Mouse (Mus musculus): Measurements from ENCODE around the gene Klhl25. TPM values are rescaled to one million over a fixed set of nuclear protein-coding genes. Genes with fewer than 3 reads are reported as not detected.

Gene Klhl25
- 24.0 and 24.2 TPM in 2 replicates for polyA plus RNA-seq (2016; fragmentation: Nextera tagmentation; extraction: Ambion mirVana)

DNA sequence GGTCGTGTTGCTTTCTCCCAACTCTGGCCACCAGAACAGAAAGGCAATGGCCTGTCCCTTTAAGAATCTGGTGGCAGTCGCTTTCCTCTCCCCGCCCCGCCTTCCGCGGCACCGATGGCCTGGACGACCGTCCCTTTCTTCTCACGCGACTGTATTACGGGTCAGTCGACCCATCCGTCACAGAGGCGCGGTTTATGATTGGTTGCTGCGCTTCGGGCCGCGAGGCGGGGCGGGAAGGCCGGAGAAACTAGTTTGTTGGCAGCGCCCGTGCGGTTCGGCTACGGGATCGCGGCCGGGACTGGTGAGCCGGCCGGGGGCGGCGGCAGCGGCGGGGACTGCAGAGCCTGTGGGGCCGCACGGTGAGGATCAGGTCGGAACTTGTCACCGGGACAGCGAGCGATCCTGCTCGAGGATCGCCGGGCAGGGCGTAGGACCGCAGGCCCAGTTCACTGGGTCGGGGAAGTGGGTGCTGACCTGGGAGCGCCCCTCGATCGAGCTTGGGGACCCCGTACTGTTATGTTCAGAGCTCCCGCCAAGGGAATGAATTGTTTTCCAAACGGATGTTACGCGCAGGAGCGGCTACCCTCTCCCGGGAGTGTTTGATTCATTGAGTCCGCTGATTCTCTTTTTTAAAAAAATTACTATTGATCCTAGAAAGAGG is at the start of gene Klhl25:
Klhl25 (plus strand) TSS at position 196 of the 661 bp plus-strand sequence.
- DNase-seq (ENCODE audit: low spot score), result peak; percentile 97
- peaks cover 36% of the 10 kb centered on the region for H3K4me1 ChIP-seq
- H3K27ac ChIP-seq (replicated peaks), result peak within 1 kb of the TSS; percentile 96
- under 1% methylated on average over 60 of the region's 60 CpGs for WGBS
- H3K4me3 ChIP-seq, result peak within 1 kb of the TSS; percentile 91
- H3K27me3 ChIP-seq (replicated peaks; ENCODE audit: low read depth, poor library complexity, severe bottlenecking), result no peaks in the 10 kb centered on the region
- H3K36me3 ChIP-seq (replicated peaks), result peaks cover 24% of the 10 kb centered on the region
- H3K9me3 ChIP-seq, result no peaks in the 10 kb centered on the region

GRCm38 (mm10) chr7:75800530-75800929 is 47.6 kb upstream of the Klhl25 start:
- Histone ChIP-seq H3K27me3 (replicated peaks; ENCODE audit: low read depth, poor library complexity, severe bottlenecking) (no peaks in the 10 kb centered on the region), H3K27ac (replicated peaks) (no peak overlapping the region), H3K4me3 (no peak overlapping the region), H3K4me1 (peaks cover 12% of the 10 kb centered on the region), H3K9me3 (no peaks in the 10 kb centered on the region), H3K36me3 (replicated peaks) (no peaks in the 10 kb centered on the region)
- no peak for DNase-seq (ENCODE audit: low spot score)
- 84% methylated on average over 4 of the region's 4 CpGs for WGBS

DNA sequence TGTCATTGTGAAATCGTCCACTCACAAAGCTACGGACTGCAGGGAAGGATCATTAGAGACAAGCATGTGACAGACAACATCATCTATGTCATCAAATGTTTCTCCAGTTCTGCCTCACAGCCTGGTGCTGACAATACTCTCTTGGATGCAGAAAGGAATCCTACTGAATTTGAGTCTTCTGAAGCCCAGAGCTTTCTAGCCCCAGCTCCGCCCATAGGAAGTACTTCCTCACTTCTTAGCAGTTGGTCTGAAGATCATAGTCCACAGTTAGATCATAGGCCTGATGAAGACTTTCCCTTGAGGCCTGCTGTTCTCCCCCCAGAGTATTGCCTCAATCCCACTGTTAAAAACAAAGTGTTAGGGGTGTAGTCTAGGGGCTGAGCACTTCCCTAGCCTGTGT is 47.1 kb upstream of the Klhl25 start:
- no peak overlapping the region for H3K27ac ChIP-seq (replicated peaks)
- no peaks in the 10 kb centered on the region for H3K9me3 ChIP-seq
- no peaks in the 10 kb centered on the region for H3K27me3 ChIP-seq (replicated peaks; ENCODE audit: low read depth, poor library complexity, severe bottlenecking)
- no peak for DNase-seq (ENCODE audit: low spot score)
- WGBS, result 92% methylated on average over 3 of the region's 3 CpGs
- H3K4me1 ChIP-seq, result peaks cover 8% of the 10 kb centered on the region
- H3K4me3 ChIP-seq, result no peak overlapping the region
- no peaks in the 10 kb centered on the region for H3K36me3 ChIP-seq (replicated peaks)

DNA sequence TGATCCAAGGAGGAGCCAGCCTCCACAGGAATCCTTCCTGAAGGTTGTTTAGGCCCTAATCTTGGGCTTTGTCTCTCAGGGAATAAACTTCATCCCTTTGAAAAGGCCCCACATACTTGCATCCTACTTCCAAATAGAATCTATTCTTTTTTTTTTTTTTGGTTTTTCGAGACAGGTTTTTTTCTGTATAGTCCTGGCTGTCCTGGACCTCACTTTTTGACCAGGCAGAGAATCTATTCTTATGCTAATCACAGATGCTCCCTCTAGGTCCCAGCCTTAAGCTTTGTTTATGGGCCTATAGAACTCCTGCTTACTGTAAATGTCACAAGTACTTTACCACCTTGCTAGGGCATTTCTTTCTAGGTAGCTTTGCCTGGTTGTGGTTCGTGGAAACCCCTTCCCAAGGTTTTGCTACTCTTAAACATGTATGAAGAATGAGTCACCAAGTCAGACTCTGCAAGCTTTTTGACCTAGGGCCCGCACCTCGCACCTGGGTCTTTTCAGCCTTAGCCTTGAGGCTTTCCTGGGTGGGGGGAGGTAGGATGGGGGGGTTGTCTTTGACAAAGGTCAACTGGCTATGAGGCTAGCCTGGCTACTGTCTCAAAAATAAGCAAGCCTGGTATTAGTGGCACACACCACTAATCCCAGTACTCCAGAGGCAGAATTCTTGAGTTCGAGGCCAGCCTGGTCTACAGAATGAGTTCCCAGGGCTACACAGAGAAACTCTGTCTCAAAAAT is 46.3 kb upstream of the Klhl25 start:
- no peak overlapping the region for H3K4me3 ChIP-seq
- DNase-seq (ENCODE audit: low spot score), result no peak
- no peaks in the 10 kb centered on the region for H3K27me3 ChIP-seq (replicated peaks; ENCODE audit: low read depth, poor library complexity, severe bottlenecking)
- H3K27ac ChIP-seq (replicated peaks), result no peak overlapping the region
- no peaks in the 10 kb centered on the region for H3K9me3 ChIP-seq
- H3K36me3 ChIP-seq (replicated peaks), result no peaks in the 10 kb centered on the region
- WGBS, result 85% methylated on average over 5 of the region's 5 CpGs
- peaks cover 3% of the 10 kb centered on the region for H3K4me1 ChIP-seq

DNA sequence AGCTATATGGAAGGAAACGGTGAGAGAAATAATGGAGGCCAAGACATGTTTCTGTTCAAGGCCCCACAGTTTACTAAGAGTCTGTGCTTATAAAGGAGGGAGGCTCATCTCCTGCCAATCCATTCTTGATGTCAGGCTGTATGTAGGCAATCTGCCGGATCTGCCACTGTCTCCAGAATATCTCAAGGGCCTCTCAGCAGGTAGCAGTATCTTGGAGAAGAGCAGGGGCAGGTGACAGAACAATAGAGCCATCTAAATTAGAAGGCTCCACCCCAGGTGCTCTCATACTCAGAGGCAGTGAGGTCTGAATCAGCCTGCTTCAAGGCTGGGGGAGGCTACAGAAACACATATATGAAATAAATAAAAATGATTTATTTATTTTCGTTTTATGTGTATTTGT is 45.2 kb upstream of the Klhl25 start:
- peaks cover 4% of the 10 kb centered on the region for H3K4me1 ChIP-seq
- no peak overlapping the region for H3K4me3 ChIP-seq
- no peaks in the 10 kb centered on the region for H3K36me3 ChIP-seq (replicated peaks)
- WGBS, result 77% methylated on average over 3 of the region's 3 CpGs
- DNase-seq (ENCODE audit: low spot score), result no peak
- H3K27ac ChIP-seq (replicated peaks), result no peak overlapping the region
- no peaks in the 10 kb centered on the region for H3K9me3 ChIP-seq
- H3K27me3 ChIP-seq (replicated peaks; ENCODE audit: low read depth, poor library complexity, severe bottlenecking), result no peaks in the 10 kb centered on the region

DNA sequence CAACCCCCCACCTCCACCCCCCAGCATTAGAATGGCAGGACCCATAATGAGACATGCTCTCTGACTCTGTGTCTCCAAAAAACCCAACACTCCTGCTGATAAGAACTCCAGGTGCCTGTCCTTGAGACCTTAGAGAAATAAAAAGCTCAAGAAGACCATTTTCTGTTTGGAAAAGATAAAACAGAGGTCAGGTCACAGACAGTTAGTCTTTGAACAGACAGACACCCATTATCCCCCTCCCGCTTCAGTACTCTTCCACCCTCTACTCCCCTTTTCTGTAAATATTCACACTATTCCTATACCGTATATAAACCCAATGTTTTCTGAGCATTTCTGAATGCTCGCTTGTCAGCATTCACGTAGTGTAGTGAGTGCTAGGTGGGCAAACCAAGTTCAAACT is 41.9 kb upstream of the Klhl25 start:
- 82% methylated on average over 4 of the region's 4 CpGs for WGBS
- no peak overlapping the region for H3K4me3 ChIP-seq
- H3K27me3 ChIP-seq (replicated peaks; ENCODE audit: low read depth, poor library complexity, severe bottlenecking), result no peaks in the 10 kb centered on the region
- peaks cover 4% of the 10 kb centered on the region for H3K4me1 ChIP-seq
- H3K27ac ChIP-seq (replicated peaks), result no peak overlapping the region
- no peaks in the 10 kb centered on the region for H3K36me3 ChIP-seq (replicated peaks)
- DNase-seq (ENCODE audit: low spot score), result no peak
- H3K9me3 ChIP-seq, result no peaks in the 10 kb centered on the region

DNA sequence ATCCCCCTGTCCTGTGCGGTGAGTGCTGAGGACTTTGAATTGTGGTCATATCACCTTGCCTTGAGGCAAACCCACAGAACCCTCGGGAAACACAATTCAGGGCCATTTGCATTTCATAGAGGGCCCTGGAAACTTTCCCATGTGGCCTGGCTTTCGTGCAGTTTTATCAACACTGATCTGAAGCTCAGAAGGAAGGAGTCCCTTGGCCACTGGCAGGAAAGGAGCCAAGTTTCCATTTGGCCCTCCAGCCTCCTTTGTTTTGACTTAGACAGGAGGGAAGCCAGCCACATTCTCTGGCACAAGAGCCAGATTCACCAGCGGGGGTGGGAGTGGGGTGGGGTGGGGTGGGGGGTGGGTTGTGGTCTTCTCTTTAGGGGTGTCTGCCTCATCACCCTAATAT is 41.4 kb upstream of the Klhl25 start:
- DNase-seq (ENCODE audit: low spot score), result no peak
- H3K9me3 ChIP-seq, result no peaks in the 10 kb centered on the region
- H3K4me3 ChIP-seq, result no peak overlapping the region
- no peaks in the 10 kb centered on the region for H3K36me3 ChIP-seq (replicated peaks)
- WGBS, result 58% methylated on average over 4 of the region's 4 CpGs
- H3K27ac ChIP-seq (replicated peaks), result no peak overlapping the region
- H3K27me3 ChIP-seq (replicated peaks; ENCODE audit: low read depth, poor library complexity, severe bottlenecking), result no peaks in the 10 kb centered on the region
- peaks cover 4% of the 10 kb centered on the region for H3K4me1 ChIP-seq

- Histone ChIP-seq H3K36me3 (replicated peaks) (no peaks in the 10 kb centered on the region), H3K27ac (replicated peaks) (no peak overlapping the region), H3K4me1 (peaks cover 4% of the 10 kb centered on the region), H3K4me3 (no peak overlapping the region), H3K9me3 (no peaks in the 10 kb centered on the region), H3K27me3 (replicated peaks; ENCODE audit: low read depth, poor library complexity, severe bottlenecking) (no peaks in the 10 kb centered on the region)
- WGBS, result 73% methylated on average over 17 of the region's 17 CpGs
- peak; percentile 30 for DNase-seq (ENCODE audit: low spot score)
Observed at GRCm38 (mm10) chr7:75807460-75808304, 40.4 kb upstream of the Klhl25 start.

DNA sequence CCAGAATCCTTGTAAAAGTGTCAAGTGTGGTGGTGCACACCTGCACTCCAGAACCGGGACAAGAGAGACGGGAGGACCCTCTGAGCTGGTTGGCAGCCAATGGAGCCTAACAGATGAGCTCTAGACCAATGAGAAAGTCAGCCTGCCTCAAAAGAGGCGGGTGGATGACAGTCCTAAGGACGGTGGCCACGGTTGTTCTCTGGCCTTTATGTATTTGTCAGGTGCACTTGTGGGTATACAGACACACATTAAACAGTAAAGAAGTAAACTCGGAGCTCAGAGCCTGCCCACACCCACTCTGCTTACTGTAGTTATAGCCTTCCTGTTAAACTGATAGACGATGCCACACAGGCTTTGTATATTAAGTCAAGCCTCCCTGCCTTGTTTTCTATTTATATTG is 27.4 kb upstream of the Klhl25 start:
- Histone ChIP-seq H3K4me3 (no peak overlapping the region), H3K9me3 (no peaks in the 10 kb centered on the region), H3K4me1 (no peaks in the 10 kb centered on the region), H3K36me3 (replicated peaks) (no peaks in the 10 kb centered on the region), H3K27me3 (replicated peaks; ENCODE audit: low read depth, poor library complexity, severe bottlenecking) (no peaks in the 10 kb centered on the region), H3K27ac (replicated peaks) (no peak overlapping the region)
- WGBS, result 89% methylated on average over 7 of the region's 7 CpGs
- DNase-seq (ENCODE audit: low spot score), result no peak

GRCm38 (mm10) chr7:75822087-75822668 is 25.9 kb upstream of the Klhl25 start:
- no peaks in the 10 kb centered on the region for H3K27me3 ChIP-seq (replicated peaks; ENCODE audit: low read depth, poor library complexity, severe bottlenecking)
- no peak overlapping the region for H3K27ac ChIP-seq (replicated peaks)
- WGBS, result 85% methylated on average over 8 of the region's 8 CpGs

GRCm38 (mm10) chr7:75823071-75823470 is 25.0 kb upstream of the Klhl25 start:
- Histone ChIP-seq H3K36me3 (replicated peaks) (no peaks in the 10 kb centered on the region), H3K4me1 (0 out of 2 replicates have a peak, but pooled peaks cover 1% of the 10 kb centered on the region), H3K4me3 (no peak overlapping the region), H3K9me3 (no peaks in the 10 kb centered on the region), H3K27me3 (replicated peaks; ENCODE audit: low read depth, poor library complexity, severe bottlenecking) (no peaks in the 10 kb centered on the region), H3K27ac (replicated peaks) (no peak overlapping the region)
- WGBS, result 84% methylated on average over 2 of the region's 2 CpGs
- no peak for DNase-seq (ENCODE audit: low spot score)

More at GRCm38 (mm10) chr7:75822087-75822668, 25.9 kb upstream of the Klhl25 start:
- Histone ChIP-seq H3K36me3 (replicated peaks) (no peaks in the 10 kb centered on the region), H3K4me1 (no peaks in the 10 kb centered on the region), H3K9me3 (no peaks in the 10 kb centered on the region), H3K4me3 (no peak overlapping the region)
- no peak for DNase-seq (ENCODE audit: low spot score)

DNA sequence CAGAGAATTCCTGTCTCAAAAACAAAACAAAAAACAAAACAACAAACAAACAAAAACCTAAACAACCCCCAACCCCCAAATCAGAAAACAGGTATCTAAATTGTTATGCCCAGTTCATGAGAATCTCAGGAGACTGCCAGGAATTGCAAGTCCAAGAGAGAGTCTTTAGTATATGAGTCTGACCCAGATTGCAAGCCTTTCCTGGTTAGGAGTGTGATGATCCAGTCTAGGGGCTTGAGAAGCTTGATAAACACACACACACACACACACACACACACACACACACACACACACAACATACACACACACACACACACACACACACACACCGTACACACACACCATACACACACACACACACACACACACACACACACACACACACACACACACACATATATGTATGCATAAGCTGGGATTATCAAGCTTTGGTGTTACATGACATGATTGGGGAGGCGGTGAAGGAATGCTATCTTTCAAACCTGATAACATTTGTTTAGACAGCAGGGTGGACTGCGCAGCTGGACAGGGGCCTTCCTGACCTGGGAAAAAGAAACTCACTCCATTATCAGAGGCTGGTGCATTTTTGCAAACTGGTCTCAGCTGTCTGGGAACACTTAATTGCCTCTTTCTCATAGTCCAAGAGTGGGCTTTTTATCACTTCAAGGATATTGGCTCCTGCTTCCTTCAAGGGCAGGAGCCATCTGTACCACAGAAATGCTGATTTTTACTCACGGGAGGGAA is 21.6 kb upstream of the Klhl25 start:
- Histone ChIP-seq H3K27me3 (replicated peaks; ENCODE audit: low read depth, poor library complexity, severe bottlenecking) (no peaks in the 10 kb centered on the region), H3K4me3 (no peak overlapping the region), H3K4me1 (0 out of 2 replicates have a peak, but pooled peaks cover 2% of the 10 kb centered on the region), H3K27ac (replicated peaks) (no peak overlapping the region), H3K36me3 (replicated peaks) (no peaks in the 10 kb centered on the region), H3K9me3 (no peaks in the 10 kb centered on the region)
- 77% methylated on average over 3 of the region's 4 CpGs for WGBS
- DNase-seq (ENCODE audit: low spot score), result no peak

All from embryonic facial prominence, embryonic 10.5 days (tissue).